Mouse (Mus musculus) neural tube, embryonic 13.5 days (tissue): ENCODE data around the gene Hoxc10. TPM values are rescaled to one million over a fixed set of nuclear protein-coding genes. Genes with fewer than 3 reads are reported as not detected.

Experiments
- ATAC-seq: fragments of 200-750 bp; cut with Nextera tagmentation; 2 replicates; pipeline ENCODE4 v1.8.0; 2017; ENCODE audit warnings: low read depth, mild to moderate bottlenecking, moderate TSS enrichment, moderate library complexity
- H3K27ac ChIP-seq: fragments of 300-500 bp; sonication (generic); replicated peaks from 2 replicates; pipeline ENCODE4 v1.5.1; 2015; ENCODE audit warnings: moderate library complexity, mild to moderate bottlenecking, inconsistent platforms
- H3K27me3 ChIP-seq: fragments of 300-500 bp; sonication (generic); 2 replicates; pipeline ENCODE4 v1.6.1; 2015; ENCODE audit warnings: mild to moderate bottlenecking, inconsistent platforms
- H3K36me3 ChIP-seq: fragments of 300-500 bp; sonication (generic); 2 replicates; pipeline ENCODE4 v1.6.1; 2015; ENCODE audit warnings: mild to moderate bottlenecking, inconsistent platforms
- H3K4me1 ChIP-seq: fragments of 300-500 bp; sonication (generic); replicated peaks from 2 replicates; pipeline ENCODE4 v1.6.1; 2015; ENCODE audit warnings: inconsistent platforms
- H3K4me2 ChIP-seq: fragments of 300-500 bp; sonication (generic); 2 replicates; pipeline ENCODE4 v1.6.1; 2015; ENCODE audit warnings: inconsistent platforms, mild to moderate bottlenecking, moderate library complexity
- H3K4me3 ChIP-seq: fragments of 300-500 bp; sonication (generic); 2 replicates; pipeline ENCODE4 v1.5.1; 2015; ENCODE audit warnings: mild to moderate bottlenecking, inconsistent platforms
- H3K9ac ChIP-seq: fragments of 300-500 bp; sonication (generic); 2 replicates; pipeline ENCODE4 v1.6.1; 2015; ENCODE audit warnings: moderate library complexity, mild to moderate bottlenecking, inconsistent platforms
- H3K9me3 ChIP-seq: fragments of 300-500 bp; sonication (generic); 2 replicates; pipeline ENCODE4 v1.6.1; 2016; ENCODE audit warnings: inconsistent platforms
- WGBS: fragments of 180-500 bp; shearing (Covaris S2); methylation state at CpG from one replicate; pipeline ENCODE4 v1.1.7; 2015; 5-methylcytosine and 5-hydroxymethylcytosine counted together
- polyA plus RNA-seq: library from polyadenylated mRNA; unstranded; fragments of >200 nt; fragmentation: Nextera tagmentation; extraction: Ambion mirVana; gene quantifications from 2 replicates; pipeline ENCODE4 v1.2.1, GENCODE M21; 2015

Gene Hoxc10
- polyA plus RNA-seq, 1 experiment from 2014 or later: 92.4 TPM

DNA sequence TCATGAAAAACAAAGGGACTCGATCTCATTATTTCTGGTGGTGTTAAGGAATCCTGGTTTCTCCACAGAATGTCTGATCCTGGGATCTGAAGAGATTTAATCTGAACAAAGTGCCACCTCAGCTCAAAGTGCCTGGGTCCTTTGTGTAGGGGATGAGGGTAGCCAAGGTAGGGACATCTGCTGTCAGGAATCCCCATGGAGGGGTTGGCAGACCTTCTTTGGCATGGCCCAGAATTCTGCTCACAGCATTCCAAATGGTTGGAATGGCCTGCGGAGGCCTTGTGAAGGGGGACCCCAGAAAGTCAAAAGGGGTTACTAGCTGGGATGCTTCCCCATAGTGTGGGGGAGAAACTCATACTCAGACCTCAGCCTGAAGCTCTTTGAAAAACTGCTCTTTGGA, 17.8 kb upstream of the Hoxc10 start:
- Histone ChIP-seq H3K4me2 (peak overlapping the region; percentile 49), H3K27ac (0 out of 2 replicates have a peak overlapping the region, but pooled peaks have one; percentile 49), H3K27me3 (peaks cover 99% of the 10 kb centered on the region), H3K36me3 (no peaks in the 10 kb centered on the region), H3K9ac (peak overlapping the region; percentile 64), H3K9me3 (no peaks in the 10 kb centered on the region), H3K4me1 (no peaks in the 10 kb centered on the region), H3K4me3 (peak overlapping the region; percentile 29; the same call in 1 of the 2 replicates)
- no peak for ATAC-seq
- WGBS: 13% methylated on average over 2 of the region's 2 CpGs

DNA sequence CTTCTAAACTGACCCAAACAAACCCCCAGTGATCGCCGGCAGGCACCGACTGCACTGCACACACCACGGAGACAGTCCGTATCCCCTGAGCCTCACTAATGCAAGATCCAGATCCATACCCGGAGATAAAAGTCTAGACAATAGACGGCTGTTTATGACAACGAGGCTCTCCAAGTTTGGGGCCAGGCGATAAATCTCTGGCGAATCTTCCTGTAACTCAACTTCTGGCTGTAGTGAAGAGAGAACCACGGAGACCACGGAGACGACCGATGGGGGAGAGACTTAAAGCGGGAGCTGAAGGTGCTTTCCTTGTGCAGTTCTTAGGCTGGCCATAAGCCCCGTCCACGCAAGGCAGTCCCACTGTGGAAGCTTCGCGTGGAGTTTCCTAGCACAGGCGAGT, 16.9 kb upstream of the Hoxc10 start:
- H3K9me3 ChIP-seq: no peaks in the 10 kb centered on the region
- peak overlapping the region; percentile 29 for H3K4me3 ChIP-seq
- no peaks in the 10 kb centered on the region for H3K4me1 ChIP-seq
- no peaks in the 10 kb centered on the region for H3K36me3 ChIP-seq
- under 1% methylated on average over 20 of the region's 20 CpGs for WGBS
- no peak for ATAC-seq
- H3K4me2 ChIP-seq: peak overlapping the region; percentile 49
- peak overlapping the region; percentile 63; the same call in 1 of the 2 replicates for H3K27ac ChIP-seq
- H3K27me3 ChIP-seq: peaks cover 99% of the 10 kb centered on the region
- H3K9ac ChIP-seq: peak overlapping the region; percentile 64

DNA sequence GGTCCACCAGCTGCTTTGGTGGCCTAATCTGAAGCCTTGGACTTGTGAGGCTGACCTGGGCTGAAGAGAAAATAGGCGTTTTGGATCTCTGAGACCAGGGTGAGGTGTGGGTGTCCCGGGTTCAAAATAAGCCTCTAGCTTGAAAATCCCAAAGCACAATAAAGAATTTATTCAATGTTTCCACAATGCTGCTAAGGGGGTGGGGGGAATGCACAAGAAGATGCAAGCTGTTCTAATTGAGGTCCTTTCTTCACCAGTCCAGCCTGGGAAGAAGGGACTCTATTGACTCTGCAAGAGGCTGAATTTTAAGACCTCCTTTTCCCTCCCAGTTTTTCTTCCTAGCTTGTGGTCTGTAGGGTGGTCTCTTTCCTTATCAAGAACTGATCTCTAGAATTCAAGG, 15.7 kb upstream of the Hoxc10 start:
- Histone ChIP-seq H3K9me3 (no peaks in the 10 kb centered on the region), H3K27me3 (peaks cover 99% of the 10 kb centered on the region), H3K27ac (peak overlapping the region; percentile 39), H3K4me1 (no peaks in the 10 kb centered on the region), H3K4me2 (peak overlapping the region; percentile 46), H3K36me3 (no peaks in the 10 kb centered on the region), H3K4me3 (peak overlapping the region; percentile 28), H3K9ac (peak overlapping the region; percentile 64)
- WGBS: 10% methylated on average over 2 of the region's 2 CpGs
- no peak for ATAC-seq

- Histone ChIP-seq H3K27ac (peak overlapping the region; percentile 38; the same call in 1 of the 2 replicates), H3K9ac (peak overlapping the region; percentile 68; the same call in 1 of the 2 replicates), H3K36me3 (no peaks in the 10 kb centered on the region), H3K4me2 (peak overlapping the region; percentile 46), H3K4me3 (peak overlapping the region; percentile 39), H3K4me1 (no peaks in the 10 kb centered on the region), H3K27me3 (peaks cover 99% of the 10 kb centered on the region), H3K9me3 (no peaks in the 10 kb centered on the region)
- no peak for ATAC-seq
- WGBS: 3% methylated on average over 6 of the region's 6 CpGs
Measured at GRCm38 (mm10) chr15:102953561-102953960, 13.0 kb upstream of the Hoxc10 start.

DNA sequence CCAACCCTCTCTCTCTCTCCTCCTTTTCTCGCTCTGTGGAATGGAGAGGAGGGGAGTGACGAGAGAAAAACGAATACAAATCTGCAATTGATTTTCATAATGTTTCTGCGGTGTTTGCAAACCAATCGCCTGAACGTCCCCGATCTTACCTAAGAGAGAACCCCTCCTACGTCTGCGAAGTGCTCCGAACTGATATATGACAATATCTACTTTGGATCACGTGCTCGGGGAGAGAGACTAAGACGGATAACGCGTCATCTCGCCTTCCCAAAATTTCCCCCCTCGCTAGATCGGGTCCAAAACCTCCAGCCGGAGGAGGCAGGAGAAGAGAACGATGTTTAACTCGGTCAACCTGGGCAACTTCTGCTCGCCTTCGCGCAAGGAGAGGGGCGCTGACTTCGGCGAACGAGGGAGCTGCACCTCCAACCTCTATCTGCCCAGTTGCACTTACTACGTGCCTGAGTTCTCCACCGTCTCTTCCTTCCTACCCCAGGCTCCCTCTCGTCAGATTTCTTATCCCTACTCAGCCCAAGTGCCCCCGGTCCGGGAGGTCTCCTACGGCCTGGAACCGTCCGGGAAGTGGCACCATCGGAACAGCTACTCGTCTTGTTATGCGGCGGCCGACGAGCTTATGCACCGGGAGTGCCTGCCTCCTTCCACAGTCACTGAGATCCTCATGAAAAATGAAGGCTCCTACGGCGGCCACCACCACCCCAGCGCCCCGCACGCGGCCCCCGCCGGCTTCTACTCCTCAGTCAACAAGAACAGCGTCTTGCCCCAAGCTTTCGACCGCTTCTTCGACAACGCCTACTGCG, 12.2 kb upstream of the Hoxc10 start, which contains the start of gene Hoxc11:
Gene Hoxc11, plus strand, starts transcription at position 236 of the 815 bp plus-strand sequence.
- Histone ChIP-seq H3K4me3 (peak within 1 kb of the TSS; percentile 39), H3K27me3 (peaks cover 97% of the 10 kb centered on the region), H3K27ac (peak within 1 kb of the TSS; percentile 59), H3K4me2 (peak within 1 kb of the TSS; percentile 46), H3K36me3 (no peaks in the 10 kb centered on the region), H3K9me3 (no peaks in the 10 kb centered on the region), H3K4me1 (no peaks in the 10 kb centered on the region), H3K9ac (peak within 1 kb of the TSS; percentile 68)
- ATAC-seq: no peak
- WGBS: under 1% methylated on average over 57 of the region's 57 CpGs

DNA sequence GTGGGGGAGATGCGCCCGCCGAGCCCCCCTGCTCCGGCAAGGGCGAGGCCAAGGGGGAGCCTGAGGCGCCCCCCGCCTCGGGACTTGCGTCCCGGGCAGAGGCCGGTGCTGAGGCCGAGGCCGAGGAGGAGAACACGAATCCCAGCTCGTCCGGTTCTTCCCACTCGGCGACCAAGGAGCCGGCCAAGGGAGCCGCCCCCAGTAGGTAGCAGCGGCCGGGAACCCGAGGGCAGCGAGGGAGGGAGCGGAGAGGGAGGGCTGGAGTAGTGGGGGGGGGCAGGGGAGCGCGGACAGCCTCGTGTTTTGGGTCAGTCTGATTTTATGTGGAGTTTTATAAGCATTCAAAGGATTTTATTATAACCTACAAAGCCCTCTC, 11.6 kb upstream of the Hoxc10 start:
- Histone ChIP-seq H3K9me3 (no peaks in the 10 kb centered on the region), H3K27me3 (peaks cover 97% of the 10 kb centered on the region), H3K9ac (peak overlapping the region; percentile 68), H3K36me3 (no peaks in the 10 kb centered on the region), H3K4me1 (0 out of 2 replicates have a peak, but pooled peaks cover 4% of the 10 kb centered on the region), H3K27ac (peak overlapping the region; percentile 59; the same call in 1 of the 2 replicates), H3K4me3 (peak overlapping the region; percentile 39), H3K4me2 (peak overlapping the region; percentile 46)
- WGBS: under 1% methylated on average over 27 of the region's 28 CpGs
- ATAC-seq: no peak

DNA sequence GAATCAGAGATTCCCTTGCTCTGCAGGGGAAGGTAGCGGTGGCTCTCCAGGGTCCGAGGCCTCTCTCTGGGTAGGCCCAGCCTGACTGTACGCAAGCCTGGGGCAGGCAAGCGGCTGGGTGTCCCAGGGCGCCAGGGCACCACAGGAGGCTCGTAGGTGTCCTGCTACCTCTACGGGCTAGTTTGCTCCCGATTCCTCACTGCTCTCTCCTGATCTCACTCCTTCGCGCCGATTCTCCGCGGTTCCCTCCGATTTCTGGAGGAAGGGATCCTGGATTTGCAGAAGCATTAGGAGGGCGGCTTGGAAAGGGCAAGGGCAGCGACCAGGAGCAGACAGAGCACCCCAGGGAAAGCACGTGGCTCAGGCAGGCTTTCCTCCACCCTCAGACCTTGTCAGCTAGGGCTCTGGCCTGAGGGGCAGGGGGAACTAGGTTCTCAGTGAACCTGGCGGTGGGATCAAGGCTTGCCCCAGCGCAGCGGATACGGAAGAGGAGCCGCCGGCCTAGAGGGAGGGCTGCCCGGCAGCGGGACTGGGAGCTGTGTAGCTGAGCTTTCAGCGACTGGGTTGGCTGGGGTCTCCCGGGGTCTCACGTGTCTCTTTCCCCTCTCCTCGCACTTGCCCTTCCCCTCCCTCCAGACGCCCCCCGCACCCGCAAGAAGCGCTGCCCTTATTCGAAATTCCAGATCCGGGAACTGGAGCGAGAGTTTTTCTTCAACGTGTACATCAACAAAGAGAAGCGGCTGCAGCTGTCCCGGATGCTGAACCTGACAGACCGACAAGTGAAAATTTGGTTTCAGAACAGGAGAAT, 10.6 kb upstream of the Hoxc10 start:
- H3K9me3 ChIP-seq: no peaks in the 10 kb centered on the region
- H3K27ac ChIP-seq: peak overlapping the region; percentile 59
- peak overlapping the region; percentile 39 for H3K4me3 ChIP-seq
- peak overlapping the region; percentile 68 for H3K9ac ChIP-seq
- no peaks in the 10 kb centered on the region for H3K36me3 ChIP-seq
- H3K27me3 ChIP-seq: peaks cover 99% of the 10 kb centered on the region
- H3K4me2 ChIP-seq: peak overlapping the region; percentile 46
- H3K4me1 ChIP-seq: 0 out of 2 replicates have a peak, but pooled peaks cover 7% of the 10 kb centered on the region
- ATAC-seq: no peak
- WGBS: under 1% methylated on average over 39 of the region's 40 CpGs

DNA sequence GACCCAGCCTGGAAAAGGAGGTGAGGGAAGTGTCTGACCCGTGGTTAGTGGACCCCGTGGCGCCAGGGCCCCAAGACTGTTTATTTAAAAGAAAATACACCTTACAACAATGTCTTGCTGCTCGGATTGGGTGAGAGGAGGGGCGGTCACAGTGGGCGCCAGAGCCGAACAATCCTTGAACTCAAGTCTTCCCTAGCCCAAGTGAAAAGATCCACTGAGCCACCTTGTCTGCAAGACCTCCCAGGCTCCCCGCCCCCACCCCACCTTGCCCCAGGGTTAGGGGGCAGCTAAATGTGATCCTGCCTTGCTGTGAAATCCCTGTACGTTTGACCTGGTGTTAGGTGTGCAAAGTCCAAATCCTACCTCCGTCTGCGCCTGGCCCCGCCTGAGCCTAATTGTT, 9.7 kb upstream of the Hoxc10 start:
- peaks cover 99% of the 10 kb centered on the region for H3K27me3 ChIP-seq
- WGBS: 3% methylated on average over 12 of the region's 12 CpGs
- no peaks in the 10 kb centered on the region for H3K36me3 ChIP-seq
- H3K4me2 ChIP-seq: peak overlapping the region; percentile 46
- ATAC-seq: no peak
- no peaks in the 10 kb centered on the region for H3K9me3 ChIP-seq
- peak overlapping the region; percentile 39 for H3K4me3 ChIP-seq
- 0 out of 2 replicates have a peak, but pooled peaks cover 7% of the 10 kb centered on the region for H3K4me1 ChIP-seq
- peak overlapping the region; percentile 59; the same call in 1 of the 2 replicates for H3K27ac ChIP-seq
- H3K9ac ChIP-seq: peak overlapping the region; percentile 68

GRCm38 (mm10) chr15:102959663-102960191, 6.9 kb upstream of the Hoxc10 start:
- peak overlapping the region; percentile 44 for H3K9ac ChIP-seq
- peaks cover 20% of the 10 kb centered on the region; the same call in 1 of the 2 replicates for H3K4me1 ChIP-seq
- peak overlapping the region; percentile 20 for H3K4me3 ChIP-seq
- no peaks in the 10 kb centered on the region for H3K36me3 ChIP-seq
- no peaks in the 10 kb centered on the region for H3K9me3 ChIP-seq
- WGBS: under 1% methylated on average over 13 of the region's 13 CpGs
- H3K4me2 ChIP-seq: peak overlapping the region; percentile 47
- peak; percentile 41; the same call in 1 of the 2 replicates for ATAC-seq
- peak overlapping the region; percentile 78 for H3K27ac ChIP-seq
- peaks cover 96% of the 10 kb centered on the region for H3K27me3 ChIP-seq

DNA sequence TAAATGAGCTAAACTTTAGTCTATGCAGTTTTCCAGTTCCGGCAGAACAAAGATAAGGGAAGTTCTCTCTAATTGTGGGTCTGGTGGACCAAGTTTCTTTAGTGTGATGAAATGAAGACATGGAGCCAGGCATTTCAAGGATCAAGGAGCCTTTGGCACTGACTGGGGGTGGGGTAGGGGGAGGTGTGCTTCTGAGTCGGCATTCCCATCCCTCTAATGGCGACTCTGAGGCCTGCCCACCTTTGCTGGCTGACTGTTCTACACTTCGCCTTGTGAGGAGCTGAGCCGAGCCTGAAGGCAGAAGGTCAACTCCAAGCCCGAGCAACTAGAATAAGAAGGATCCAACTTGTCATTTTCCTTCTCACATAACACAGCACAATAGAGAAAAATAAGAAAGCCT, 4.9 kb upstream of the Hoxc10 start:
- peaks cover 23% of the 10 kb centered on the region for H3K4me1 ChIP-seq
- peak overlapping the region; percentile 52 for H3K27ac ChIP-seq
- WGBS: under 1% methylated on average over 6 of the region's 6 CpGs
- peak overlapping the region; percentile 57 for H3K9ac ChIP-seq
- H3K4me2 ChIP-seq: peak overlapping the region; percentile 47
- H3K4me3 ChIP-seq: peak overlapping the region; percentile 23
- no peaks in the 10 kb centered on the region for H3K36me3 ChIP-seq
- peaks cover 96% of the 10 kb centered on the region for H3K27me3 ChIP-seq
- H3K9me3 ChIP-seq: no peaks in the 10 kb centered on the region
- ATAC-seq: no peak

DNA sequence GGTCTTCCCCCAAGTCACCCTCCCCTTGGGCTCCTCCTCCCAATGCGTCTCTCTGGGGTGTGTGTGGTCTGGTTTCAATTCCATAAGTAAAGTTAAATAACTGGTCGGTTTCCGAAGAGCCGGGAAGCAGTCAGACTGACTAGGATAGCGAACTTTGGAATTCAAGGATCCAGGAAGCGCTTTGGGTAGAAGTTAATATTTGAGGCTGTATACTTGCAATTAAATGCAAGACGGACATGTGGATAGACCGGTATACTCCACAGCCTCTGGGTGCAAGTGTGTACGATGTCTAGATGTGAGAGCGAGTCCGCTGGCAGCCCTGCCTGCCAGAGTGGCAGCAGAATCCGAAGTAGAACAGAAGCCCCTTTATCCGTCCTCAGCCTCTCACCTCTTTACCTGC, 4.1 kb upstream of the Hoxc10 start:
- H3K9ac ChIP-seq: peak overlapping the region; percentile 75
- peak overlapping the region; percentile 91 for H3K4me2 ChIP-seq
- peak overlapping the region; percentile 75 for H3K27ac ChIP-seq
- H3K4me3 ChIP-seq: peak overlapping the region; percentile 90
- H3K9me3 ChIP-seq: no peaks in the 10 kb centered on the region
- peaks cover 31% of the 10 kb centered on the region for H3K4me1 ChIP-seq
- WGBS: 2% methylated on average over 13 of the region's 13 CpGs
- no peak for ATAC-seq
- H3K27me3 ChIP-seq: peaks cover 96% of the 10 kb centered on the region
- H3K36me3 ChIP-seq: no peaks in the 10 kb centered on the region
